Mouse (Mus musculus) intestine, embryonic 14.5 days (tissue): ENCODE measurements around the gene Nsun4. TPM values are rescaled to one million over a fixed set of nuclear protein-coding genes. Genes with fewer than 3 reads are reported as not detected.

Source experiments
- ATAC-seq: fragments of 200-750 bp; cut with Nextera tagmentation; replicated peaks from 2 replicates; pipeline ENCODE4 v1.8.0; 2017; ENCODE audit warnings: low read depth, moderate number of reproducible peaks, moderate TSS enrichment, moderate library complexity; ENCODE audit not compliant: low FRiP score, low TSS enrichment
- DNase-seq: peaks from one replicate; pipeline ENCODE4 v3.0.0-alpha.2; 2018; ENCODE audit warnings: low spot score
- H3K27ac ChIP-seq: fragments of 300-500 bp; sonication (generic); 2 replicates; pipeline ENCODE4 v1.5.1; 2014; ENCODE audit warnings: low read depth, mild to moderate bottlenecking, control low read depth
- H3K27me3 ChIP-seq: fragments of 300-500 bp; sonication (generic); replicated peaks from 2 replicates; pipeline ENCODE4 v1.6.1; 2014; ENCODE audit warnings: low read length, control low read depth; ENCODE audit not compliant: control insufficient read depth, insufficient read depth
- H3K36me3 ChIP-seq: fragments of 300-500 bp; sonication (generic); 2 replicates; pipeline ENCODE4 v1.6.1; 2014; ENCODE audit warnings: low read length, control low read depth; ENCODE audit not compliant: control insufficient read depth, insufficient read depth
- H3K4me1 ChIP-seq: fragments of 300-500 bp; sonication (generic); replicated peaks from 2 replicates; pipeline ENCODE4 v1.6.1; 2014; ENCODE audit warnings: low read length, control low read depth, mixed read lengths; ENCODE audit not compliant: control insufficient read depth, insufficient read depth
- H3K4me2 ChIP-seq: fragments of 300-500 bp; sonication (generic); 2 replicates; pipeline ENCODE4 v1.6.1; 2014; ENCODE audit warnings: low read length
- H3K4me3 ChIP-seq: fragments of 300-500 bp; sonication (generic); 2 replicates; pipeline ENCODE4 v1.5.1; 2014; ENCODE audit warnings: low read depth, low read length, control low read depth, mixed read lengths
- H3K9ac ChIP-seq: fragments of 300-500 bp; sonication (generic); 2 replicates; pipeline ENCODE4 v1.6.1; 2014; ENCODE audit warnings: mild to moderate bottlenecking, low read length
- H3K9me3 ChIP-seq: fragments of 300-500 bp; sonication (generic); 2 replicates; pipeline ENCODE4 v1.6.1; 2016; ENCODE audit warnings: low read length, control low read depth; ENCODE audit not compliant: control insufficient read depth
- WGBS: fragments of 180-500 bp; shearing (Covaris S2); extraction: QIAGEN DNeasy Blood & Tissue Kit; methylation state at CpG from one replicate; pipeline ENCODE4 v1.1.7; 2014; 5-methylcytosine and 5-hydroxymethylcytosine counted together
- polyA plus RNA-seq: library from polyadenylated mRNA; unstranded; fragments of >200 nt; fragmentation: Nextera tagmentation; extraction: Ambion mirVana; gene quantifications from 2 replicates; pipeline ENCODE4 v1.2.1, GENCODE M21; 2014

The Nsun4 gene
- polyA plus RNA-seq, 1 experiment from 2014 or later, result 21.6 TPM

GRCm38 (mm10) chr4:116075631-116076368 lies 22.1 kb upstream of the Nsun4 start:
- H3K4me3 ChIP-seq, result peak overlapping the region; percentile 66
- H3K9me3 ChIP-seq, result no peaks in the 10 kb centered on the region
- peak; percentile 78 for ATAC-seq
- DNase-seq, result peak; percentile 96
- H3K4me1 ChIP-seq, result peaks cover 29% of the 10 kb centered on the region
- peak overlapping the region; percentile 91 for H3K4me2 ChIP-seq
- H3K9ac ChIP-seq, result peak overlapping the region; percentile 82
- peak overlapping the region; percentile 98 for H3K27ac ChIP-seq
- 0% methylated on average over 60 of the region's 77 CpGs for WGBS
- peaks cover 12% of the 10 kb centered on the region for H3K36me3 ChIP-seq
- H3K27me3 ChIP-seq, result no peaks in the 10 kb centered on the region

GRCm38 (mm10) chr4:116074861-116075620 lies 21.4 kb upstream of the Nsun4 start, which contains the start of the genes Uqcrh and Lrrc41:
Uqcrh (minus strand) TSS chr4:116075071.
Lrrc41 (plus strand) TSS chr4:116075269.
- H3K27ac ChIP-seq, result peak within 1 kb of the TSS; percentile 98
- WGBS, result under 1% methylated on average over 55 of the region's 55 CpGs
- H3K4me2 ChIP-seq, result peak within 1 kb of the TSS; percentile 91
- H3K36me3 ChIP-seq, result peaks cover 11% of the 10 kb centered on the region
- peak; percentile 93 for ATAC-seq
- H3K9me3 ChIP-seq, result no peaks in the 10 kb centered on the region
- peak; percentile 89 for DNase-seq
- peak within 1 kb of the TSS; percentile 82 for H3K9ac ChIP-seq
- peak within 1 kb of the TSS; percentile 66 for H3K4me3 ChIP-seq
- peaks cover 29% of the 10 kb centered on the region for H3K4me1 ChIP-seq
- no peaks in the 10 kb centered on the region for H3K27me3 ChIP-seq

- Histone ChIP-seq H3K4me3 (peak overlapping the region; percentile 66), H3K9ac (peak overlapping the region; percentile 82), H3K27ac (peak overlapping the region; percentile 98; the same call in 1 of the 2 replicates), H3K9me3 (no peaks in the 10 kb centered on the region), H3K4me1 (peaks cover 29% of the 10 kb centered on the region), H3K4me2 (peak overlapping the region; percentile 67), H3K27me3 (no peaks in the 10 kb centered on the region), H3K36me3 (peaks cover 15% of the 10 kb centered on the region)
- WGBS, result 2% methylated on average over 8 of the region's 8 CpGs
- DNase-seq, result no peak
- no peak for ATAC-seq
Observed at GRCm38 (mm10) chr4:116074145-116074675, 20.5 kb upstream of the Nsun4 start.

GRCm38 (mm10) chr4:116073146-116073545 lies 19.5 kb upstream of the Nsun4 start:
- H3K27ac ChIP-seq, result no peak overlapping the region

GRCm38 (mm10) chr4:116070116-116070515 lies 16.4 kb upstream of the Nsun4 start:
- 88% methylated on average over 6 of the region's 6 CpGs for WGBS
- Histone ChIP-seq H3K4me1 (peaks cover 16% of the 10 kb centered on the region), H3K36me3 (peaks cover 53% of the 10 kb centered on the region), H3K9ac (no peak overlapping the region), H3K27me3 (no peaks in the 10 kb centered on the region), H3K4me2 (no peak overlapping the region), H3K9me3 (no peaks in the 10 kb centered on the region), H3K4me3 (no peak overlapping the region), H3K27ac (no peak overlapping the region)
- ATAC-seq (no peak), DNase-seq (no peak)

More at GRCm38 (mm10) chr4:116073146-116073545, 19.5 kb upstream of the Nsun4 start:
- H3K27me3 ChIP-seq, result no peaks in the 10 kb centered on the region
- no peak overlapping the region for H3K9ac ChIP-seq
- peak overlapping the region; percentile 67 for H3K4me2 ChIP-seq
- no peak for DNase-seq
- H3K4me1 ChIP-seq, result peaks cover 29% of the 10 kb centered on the region
- 50% methylated on average over 4 of the region's 4 CpGs for WGBS
- no peaks in the 10 kb centered on the region for H3K9me3 ChIP-seq
- ATAC-seq, result no peak
- H3K36me3 ChIP-seq, result peaks cover 26% of the 10 kb centered on the region
- peak overlapping the region; percentile 66; the same call in 1 of the 2 replicates for H3K4me3 ChIP-seq

- peaks cover 36% of the 10 kb centered on the region for H3K36me3 ChIP-seq
- no peaks in the 10 kb centered on the region for H3K9me3 ChIP-seq
- no peak overlapping the region for H3K4me2 ChIP-seq
- no peak for DNase-seq
- H3K4me3 ChIP-seq, result no peak overlapping the region
- no peak for ATAC-seq
- no peak overlapping the region for H3K9ac ChIP-seq
- no peaks in the 10 kb centered on the region for H3K4me1 ChIP-seq
- H3K27me3 ChIP-seq, result no peaks in the 10 kb centered on the region
- 41% methylated on average over 1 of the region's 1 CpGs for WGBS
- H3K27ac ChIP-seq, result no peak overlapping the region
Observed at GRCm38 (mm10) chr4:116063855-116064254, 10.2 kb upstream of the Nsun4 start.

GRCm38 (mm10) chr4:116059012-116059726 lies 5.5 kb upstream of the Nsun4 start:
- no peak for DNase-seq
- 79% methylated on average over 5 of the region's 5 CpGs for WGBS
- H3K36me3 ChIP-seq, result no peaks in the 10 kb centered on the region
- no peak for ATAC-seq
- no peaks in the 10 kb centered on the region for H3K4me1 ChIP-seq
- no peak overlapping the region for H3K4me3 ChIP-seq
- H3K9ac ChIP-seq, result no peak overlapping the region
- H3K27ac ChIP-seq, result no peak overlapping the region
- no peaks in the 10 kb centered on the region for H3K27me3 ChIP-seq
- H3K9me3 ChIP-seq, result no peaks in the 10 kb centered on the region
- no peak overlapping the region for H3K4me2 ChIP-seq

- peaks cover 2% of the 10 kb centered on the region for H3K4me1 ChIP-seq
- no peak overlapping the region for H3K4me2 ChIP-seq
- WGBS, result 7% methylated on average over 1 of the region's 1 CpGs
- H3K36me3 ChIP-seq, result no peaks in the 10 kb centered on the region
- ATAC-seq (no peak), DNase-seq (no peak)
- H3K27ac ChIP-seq, result no peak overlapping the region
- no peak overlapping the region for H3K9ac ChIP-seq
- no peak overlapping the region for H3K4me3 ChIP-seq
- no peaks in the 10 kb centered on the region for H3K9me3 ChIP-seq
- H3K27me3 ChIP-seq, result no peaks in the 10 kb centered on the region
Observed at GRCm38 (mm10) chr4:116057559-116057958, 3.9 kb upstream of the Nsun4 start.
